Mouse (Mus musculus) limb, embryonic 14.5 days (tissue): ENCODE data around the gene Tcf23. TPM values are rescaled to one million over a fixed set of nuclear protein-coding genes. Genes with fewer than 3 reads are reported as not detected.

Experiments used
- ATAC-seq: fragments of 200-750 bp; cut with Nextera tagmentation; 2 replicates; pipeline ENCODE4 v1.8.0; 2017; ENCODE audit warnings: low read depth, moderate number of reproducible peaks, moderate TSS enrichment; ENCODE audit not compliant: low FRiP score
- DNase-seq: peaks from one replicate; pipeline ENCODE4 v3.0.0-alpha.2; 2015; ENCODE audit warnings: low spot score
- H3K27ac ChIP-seq: fragments of 300-500 bp; sonication (generic); replicated peaks from 2 replicates; pipeline ENCODE4 v1.5.1; 2014; ENCODE audit warnings: low read depth, mild to moderate bottlenecking, low read length, moderate library complexity, mixed read lengths
- H3K27me3 ChIP-seq: fragments of 300-500 bp; sonication (generic); 2 replicates; pipeline ENCODE4 v1.6.1; 2014; ENCODE audit warnings: low read length, mixed read lengths; ENCODE audit not compliant: control insufficient read depth, insufficient read depth
- H3K36me3 ChIP-seq: fragments of 300-500 bp; sonication (generic); 2 replicates; pipeline ENCODE4 v1.6.1; 2014; ENCODE audit warnings: mild to moderate bottlenecking, low read length, moderate library complexity, mixed read lengths; ENCODE audit not compliant: control insufficient read depth, insufficient read depth
- H3K4me1 ChIP-seq: fragments of 300-500 bp; sonication (generic); 2 replicates; pipeline ENCODE4 v1.6.1; 2014; ENCODE audit warnings: antibody characterized with exemption, low read length, mixed read lengths; ENCODE audit not compliant: control insufficient read depth, insufficient read depth
- H3K4me2 ChIP-seq: fragments of 300-500 bp; sonication (generic); replicated peaks from 2 replicates; pipeline ENCODE4 v1.6.1; 2014; ENCODE audit warnings: low read depth, mild to moderate bottlenecking, low read length, moderate library complexity; ENCODE audit not compliant: severe bottlenecking
- H3K4me3 ChIP-seq: fragments of 300-500 bp; sonication (generic); replicated peaks from 2 replicates; pipeline ENCODE4 v1.5.1; 2014; ENCODE audit warnings: low read length
- H3K9ac ChIP-seq: fragments of 300-500 bp; sonication (generic); 2 replicates; pipeline ENCODE4 v1.6.1; 2014; ENCODE audit warnings: mild to moderate bottlenecking, low read depth, low read length, moderate library complexity; ENCODE audit not compliant: severe bottlenecking
- H3K9me3 ChIP-seq: fragments of 300-500 bp; sonication (generic); 2 replicates; pipeline ENCODE4 v1.6.1; 2016; ENCODE audit warnings: low read length; ENCODE audit not compliant: control insufficient read depth
- POLR2A ChIP-seq: fragments of 200-500 bp; IDR thresholded peaks from 2 replicates; pipeline ENCODE4 v1.8.0; 2012; ENCODE audit warnings: inconsistent platforms, mild to moderate bottlenecking, moderate library complexity, borderline replicate concordance; ENCODE audit not compliant: insufficient read depth, insufficient read length; ENCODE audit errors: extremely low read depth
- polyA plus RNA-seq, 2 experiments: library from polyadenylated mRNA; depleted of rRNA in 1 of 2; stranded (reverse) in 1 of 2; unstranded in 1 of 2; fragments of >200 nt; fragmentation: Nextera tagmentation in 1 of 2; extraction: Ambion mirVana in 1 of 2; gene quantifications; 2 replicates each; pipeline versions ENCODE4 v1.2.1 to v1.2.3; 2012 to 2014

Tcf23 gene
- polyA plus RNA-seq, 2 experiments, result 0.05 TPM; not detected in 1

DNA sequence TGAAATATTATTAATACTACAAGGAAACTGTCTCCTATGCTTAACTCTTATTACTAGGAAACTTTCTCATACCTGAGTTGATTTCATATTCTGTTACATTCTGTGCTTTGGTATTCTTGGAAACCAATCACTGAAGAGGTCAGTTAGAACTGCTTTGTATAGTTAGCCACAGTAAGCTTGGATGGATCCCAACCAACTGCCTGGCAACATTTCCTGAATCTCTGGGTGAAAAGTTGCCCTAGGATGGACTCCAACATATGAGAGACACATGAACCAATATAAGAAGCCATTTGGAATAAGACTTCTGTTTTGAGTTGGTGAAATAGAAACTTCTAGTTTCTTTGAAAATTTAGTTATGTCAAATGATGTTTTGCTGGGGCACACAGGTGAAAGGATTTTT lies 56.2 kb downstream of the Tcf23 start:
- ATAC-seq (no peak), DNase-seq (no peak)
- H3K36me3 ChIP-seq, result no peaks in the 10 kb centered on the region
- no peak overlapping the region for H3K27ac ChIP-seq
- H3K9me3 ChIP-seq, result no peaks in the 10 kb centered on the region
- no peak for TF ChIP-seq POLR2A
- no peak overlapping the region for H3K4me2 ChIP-seq
- no peaks in the 10 kb centered on the region; the same call in 1 of the 2 replicates for H3K4me1 ChIP-seq
- H3K27me3 ChIP-seq, result no peaks in the 10 kb centered on the region
- H3K4me3 ChIP-seq, result no peak overlapping the region
- H3K9ac ChIP-seq, result no peak overlapping the region

Other genes with a start within 250 kb of the Tcf23 start
- 64.7 and 76.0 TPM in 2 replicates for gene Mapre3, start 154.0 kb upstream of the Tcf23 start, polyA plus RNA-seq (2012; rRNA removed)
- gene Mapre3, start 154.0 kb upstream of the Tcf23 start, polyA plus RNA-seq (2014; fragmentation: Nextera tagmentation; extraction: Ambion mirVana), result 28.2 and 30.0 TPM in 2 replicates
- 115 and 152 TPM in 2 replicates for gene Tmem214, start 100.7 kb upstream of the Tcf23 start, polyA plus RNA-seq (2012; rRNA removed)
- gene Tmem214, start 100.7 kb upstream of the Tcf23 start, polyA plus RNA-seq (2014; fragmentation: Nextera tagmentation; extraction: Ambion mirVana), result 80.7 and 81.8 TPM in 2 replicates
- gene Agbl5, start 80.0 kb upstream of the Tcf23 start, polyA plus RNA-seq (2012; rRNA removed), result 61.9 and 78.3 TPM in 2 replicates
- gene Agbl5, start 80.0 kb upstream of the Tcf23 start, polyA plus RNA-seq (2014; fragmentation: Nextera tagmentation; extraction: Ambion mirVana), result 27.7 and 32.2 TPM in 2 replicates
- 364 and 388 TPM in 2 replicates for gene Ost4, start 60.9 kb upstream of the Tcf23 start, polyA plus RNA-seq (2012; rRNA removed)
- 502 and 567 TPM in 2 replicates for gene Ost4, start 60.9 kb upstream of the Tcf23 start, polyA plus RNA-seq (2014; fragmentation: Nextera tagmentation; extraction: Ambion mirVana)
- 222 and 268 TPM in 2 replicates for gene Emilin1, start 55.3 kb upstream of the Tcf23 start, polyA plus RNA-seq (2012; rRNA removed)
- gene Emilin1, start 55.3 kb upstream of the Tcf23 start, polyA plus RNA-seq (2014; fragmentation: Nextera tagmentation; extraction: Ambion mirVana), result 191 and 204 TPM in 2 replicates
- 29.5 and 37.8 TPM in 2 replicates for gene Khk, start 47.2 kb upstream of the Tcf23 start, polyA plus RNA-seq (2012; rRNA removed)
- gene Khk, start 47.2 kb upstream of the Tcf23 start, polyA plus RNA-seq (2014; fragmentation: Nextera tagmentation; extraction: Ambion mirVana), result 29.7 and 31.3 TPM in 2 replicates
- 19.8 and 21.5 TPM in 2 replicates for gene Cgref1, start 23.1 kb upstream of the Tcf23 start, polyA plus RNA-seq (2012; rRNA removed)
- gene Cgref1, start 23.1 kb upstream of the Tcf23 start, polyA plus RNA-seq (2014; fragmentation: Nextera tagmentation; extraction: Ambion mirVana), result 15.1 and 20.9 TPM in 2 replicates
- 259 and 349 TPM in 2 replicates for gene Preb, start 8.3 kb upstream of the Tcf23 start, polyA plus RNA-seq (2012; rRNA removed)
- gene Preb, start 8.3 kb upstream of the Tcf23 start, polyA plus RNA-seq (2014; fragmentation: Nextera tagmentation; extraction: Ambion mirVana), result 91.1 and 98.9 TPM in 2 replicates
- gene Atraid, start 79.7 kb downstream of the Tcf23 start, polyA plus RNA-seq (2012; rRNA removed), result 134 and 151 TPM in 2 replicates
- gene Atraid, start 79.7 kb downstream of the Tcf23 start, polyA plus RNA-seq (2014; fragmentation: Nextera tagmentation; extraction: Ambion mirVana), result 190 and 200 TPM in 2 replicates
- gene Slc5a6, start 80.3 kb downstream of the Tcf23 start, polyA plus RNA-seq (2012; rRNA removed), result 25.3 and 33.9 TPM in 2 replicates
- 11.0 and 11.4 TPM in 2 replicates for gene Slc5a6, start 80.3 kb downstream of the Tcf23 start, polyA plus RNA-seq (2014; fragmentation: Nextera tagmentation; extraction: Ambion mirVana)
- 49.1 and 62.5 TPM in 2 replicates for gene Cad, start 86.1 kb downstream of the Tcf23 start, polyA plus RNA-seq (2012; rRNA removed)
- 28.3 and 29.4 TPM in 2 replicates for gene Cad, start 86.1 kb downstream of the Tcf23 start, polyA plus RNA-seq (2014; fragmentation: Nextera tagmentation; extraction: Ambion mirVana)
- gene Dnajc5g, start 137.6 kb downstream of the Tcf23 start, polyA plus RNA-seq (2012; rRNA removed), result not detected in 2 replicates
- gene Dnajc5g, start 137.6 kb downstream of the Tcf23 start, polyA plus RNA-seq (2014; fragmentation: Nextera tagmentation; extraction: Ambion mirVana), result not detected in 2 replicates
- gene Slc30a3, start 139.6 kb downstream of the Tcf23 start, polyA plus RNA-seq (2012; rRNA removed), result 0.82 and 0.86 TPM in 2 replicates
- gene Slc30a3, start 139.6 kb downstream of the Tcf23 start, polyA plus RNA-seq (2014; fragmentation: Nextera tagmentation; extraction: Ambion mirVana), result 0.53 and 0.91 TPM in 2 replicates
- 8.1 and 8.7 TPM in 2 replicates for gene Trim54, start 148.1 kb downstream of the Tcf23 start, polyA plus RNA-seq (2012; rRNA removed)
- 4.9 and 6.2 TPM in 2 replicates for gene Trim54, start 148.1 kb downstream of the Tcf23 start, polyA plus RNA-seq (2014; fragmentation: Nextera tagmentation; extraction: Ambion mirVana)
- 0.16 TPM in 1 of 2 replicates, not detected in the other for gene Ucn, start 170.2 kb downstream of the Tcf23 start, polyA plus RNA-seq (2012; rRNA removed)
- 0.46 TPM in 1 of 2 replicates, not detected in the other for gene Ucn, start 170.2 kb downstream of the Tcf23 start, polyA plus RNA-seq (2014; fragmentation: Nextera tagmentation; extraction: Ambion mirVana)
- 78.5 and 103 TPM in 2 replicates for gene Mpv17, start 185.6 kb downstream of the Tcf23 start, polyA plus RNA-seq (2012; rRNA removed)
- gene Mpv17, start 185.6 kb downstream of the Tcf23 start, polyA plus RNA-seq (2014; fragmentation: Nextera tagmentation; extraction: Ambion mirVana), result 49.4 and 61.8 TPM in 2 replicates
- gene Gm29609, start 211.2 kb downstream of the Tcf23 start, polyA plus RNA-seq (2012; rRNA removed), result 3.9 and 4.3 TPM in 2 replicates
- 0.70 and 0.96 TPM in 2 replicates for gene Gm29609, start 211.2 kb downstream of the Tcf23 start, polyA plus RNA-seq (2014; fragmentation: Nextera tagmentation; extraction: Ambion mirVana)
- 130 and 143 TPM in 2 replicates for gene Gtf3c2, start 211.5 kb downstream of the Tcf23 start, polyA plus RNA-seq (2012; rRNA removed)
- gene Gtf3c2, start 211.5 kb downstream of the Tcf23 start, polyA plus RNA-seq (2014; fragmentation: Nextera tagmentation; extraction: Ambion mirVana), result 47.1 and 66.2 TPM in 2 replicates
- gene Snx17, start 224.6 kb downstream of the Tcf23 start, polyA plus RNA-seq (2012; rRNA removed), result 108 and 120 TPM in 2 replicates
- 139 and 144 TPM in 2 replicates for gene Snx17, start 224.6 kb downstream of the Tcf23 start, polyA plus RNA-seq (2014; fragmentation: Nextera tagmentation; extraction: Ambion mirVana)
- 46.9 and 49.3 TPM in 2 replicates for gene Eif2b4, start 224.8 kb downstream of the Tcf23 start, polyA plus RNA-seq (2012; rRNA removed)
- 67.5 and 68.5 TPM in 2 replicates for gene Eif2b4, start 224.8 kb downstream of the Tcf23 start, polyA plus RNA-seq (2014; fragmentation: Nextera tagmentation; extraction: Ambion mirVana)
- 58.8 and 77.1 TPM in 2 replicates for gene Zfp513, start 233.6 kb downstream of the Tcf23 start, polyA plus RNA-seq (2012; rRNA removed)
- gene Zfp513, start 233.6 kb downstream of the Tcf23 start, polyA plus RNA-seq (2014; fragmentation: Nextera tagmentation; extraction: Ambion mirVana), result 6.8 and 8.0 TPM in 2 replicates